Mouse (Mus musculus) left cerebral cortex, adult 8-10 months (tissue): ENCODE measurements around the gene Gm21981. TPM values are rescaled to one million over a fixed set of nuclear protein-coding genes. Genes with fewer than 3 reads are reported as not detected.

Experiments
- DNase-seq, 2 experiments: peaks; one replicate each; pipeline ENCODE4 v3.0.0; 2022; ENCODE audit warnings: low spot score in 2 of 2
- total RNA-seq, 4 experiments: library from RNA; stranded (reverse); gene quantifications; 2 replicates each; pipeline ENCODE4 v1.2.4; 2022

Gm21981 gene
- 1 to 10 TPM; 2.4 to 4.9 (median 4.1) TPM for total RNA-seq

DNA sequence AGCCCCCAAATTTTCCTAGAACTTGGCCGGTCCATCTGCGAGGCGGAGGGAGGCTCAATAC is at the start of gene Gm21981:
TSS of gene Gm21981 (minus strand) at position 14 of the 61 bp plus-strand sequence.
- DNase-seq: no peak

DNA sequence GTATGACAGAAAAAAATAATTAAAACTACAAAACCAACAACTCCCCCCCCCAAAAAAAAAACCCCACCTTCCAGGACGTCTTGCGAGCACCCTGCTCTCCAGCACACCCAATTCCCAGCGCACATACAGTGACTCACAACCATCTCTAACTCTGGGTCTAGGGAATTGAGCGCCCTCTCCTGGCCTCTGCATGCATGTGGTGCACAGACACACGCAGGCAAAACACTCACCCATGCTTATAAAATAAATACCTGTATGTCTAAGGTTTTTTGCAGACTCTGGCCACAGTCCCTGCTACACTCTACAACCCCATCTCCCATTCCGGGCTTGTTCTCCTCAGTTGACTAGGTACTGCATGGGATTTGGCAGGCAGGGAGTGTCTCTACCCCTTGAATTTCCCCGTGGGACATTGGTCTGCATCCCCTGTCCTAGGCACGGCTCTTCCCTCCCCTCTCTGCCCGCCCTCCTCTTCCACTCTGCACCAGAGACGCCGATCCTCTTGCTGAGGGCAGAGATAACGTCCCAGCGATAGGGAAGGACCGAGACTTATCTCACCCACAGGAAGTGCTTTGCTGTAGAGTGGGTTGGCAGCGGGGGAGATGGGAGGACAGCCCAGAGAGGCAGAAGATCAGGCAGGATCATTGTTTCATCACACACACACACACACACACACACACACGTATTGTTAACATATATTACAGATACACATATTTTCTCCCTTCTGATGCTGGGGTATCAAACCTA is 48.9 kb upstream of the Gm21981 start:
- no peak for DNase-seq

DNA sequence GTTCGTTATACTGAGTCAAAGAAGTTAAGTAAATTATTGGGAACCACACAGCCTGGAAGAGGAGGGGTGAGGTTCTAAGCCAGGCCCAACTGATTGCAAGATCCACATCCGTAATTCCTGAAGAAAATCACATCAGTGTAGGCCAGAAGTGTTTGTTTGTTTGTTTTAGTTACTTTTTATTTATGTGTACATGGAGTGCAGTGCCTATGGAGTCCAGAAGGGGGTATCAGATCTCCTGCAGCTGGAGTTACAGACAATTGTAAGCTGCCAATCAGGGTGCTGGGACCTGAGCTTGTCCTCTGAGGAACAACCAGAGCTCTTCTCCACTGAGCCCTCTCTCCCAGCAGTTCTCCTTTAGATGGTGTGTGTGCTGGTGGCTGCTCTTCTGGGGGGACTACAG is 45.9 kb upstream of the Gm21981 start:
- DNase-seq: no peak

DNA sequence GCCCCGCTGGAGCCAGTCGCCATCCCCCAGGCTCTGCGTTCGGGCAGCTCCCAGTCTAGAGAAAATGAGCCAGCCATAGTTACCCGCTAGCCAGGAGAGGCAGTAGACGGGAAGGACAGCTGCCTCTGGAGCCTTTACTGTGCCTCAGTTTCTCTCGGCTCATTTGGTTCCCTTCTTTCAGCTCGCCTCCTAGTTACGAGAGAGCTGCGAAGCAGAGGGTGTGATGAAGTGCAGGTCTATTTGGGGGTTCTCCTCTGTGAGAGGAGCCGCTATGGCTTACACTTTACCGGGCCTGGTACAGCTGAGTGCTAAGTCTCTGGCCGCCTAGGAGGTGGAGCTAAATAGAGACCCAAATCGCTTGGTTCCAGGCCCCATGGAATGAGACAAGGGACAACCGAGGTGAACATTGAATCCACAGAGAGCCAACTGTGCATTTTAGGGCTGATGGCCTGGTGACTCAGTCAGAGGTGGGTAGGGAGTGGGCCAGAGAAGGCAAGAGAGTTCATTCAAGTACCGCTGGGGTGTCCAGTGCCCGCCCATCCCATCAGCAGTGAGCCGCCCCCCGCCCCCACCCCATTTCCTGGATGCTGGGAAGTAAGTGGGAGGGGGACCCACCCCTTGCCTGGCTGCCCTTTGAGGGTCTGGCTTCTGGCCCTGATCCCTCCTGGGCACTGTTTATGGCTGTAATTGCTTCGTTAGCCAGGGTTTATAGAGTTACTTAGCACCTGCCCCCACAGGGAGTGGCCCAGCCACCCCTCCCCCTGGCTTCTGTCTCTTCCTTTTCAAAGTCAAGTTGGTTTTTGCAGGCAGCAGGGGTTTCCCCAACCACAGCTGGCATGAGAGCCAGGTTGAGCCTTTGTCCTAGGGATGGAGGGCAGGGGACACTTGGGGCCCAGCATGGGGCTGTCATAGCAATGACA is 44.9 kb upstream of the Gm21981 start:
- DNase-seq: no peak

DNA sequence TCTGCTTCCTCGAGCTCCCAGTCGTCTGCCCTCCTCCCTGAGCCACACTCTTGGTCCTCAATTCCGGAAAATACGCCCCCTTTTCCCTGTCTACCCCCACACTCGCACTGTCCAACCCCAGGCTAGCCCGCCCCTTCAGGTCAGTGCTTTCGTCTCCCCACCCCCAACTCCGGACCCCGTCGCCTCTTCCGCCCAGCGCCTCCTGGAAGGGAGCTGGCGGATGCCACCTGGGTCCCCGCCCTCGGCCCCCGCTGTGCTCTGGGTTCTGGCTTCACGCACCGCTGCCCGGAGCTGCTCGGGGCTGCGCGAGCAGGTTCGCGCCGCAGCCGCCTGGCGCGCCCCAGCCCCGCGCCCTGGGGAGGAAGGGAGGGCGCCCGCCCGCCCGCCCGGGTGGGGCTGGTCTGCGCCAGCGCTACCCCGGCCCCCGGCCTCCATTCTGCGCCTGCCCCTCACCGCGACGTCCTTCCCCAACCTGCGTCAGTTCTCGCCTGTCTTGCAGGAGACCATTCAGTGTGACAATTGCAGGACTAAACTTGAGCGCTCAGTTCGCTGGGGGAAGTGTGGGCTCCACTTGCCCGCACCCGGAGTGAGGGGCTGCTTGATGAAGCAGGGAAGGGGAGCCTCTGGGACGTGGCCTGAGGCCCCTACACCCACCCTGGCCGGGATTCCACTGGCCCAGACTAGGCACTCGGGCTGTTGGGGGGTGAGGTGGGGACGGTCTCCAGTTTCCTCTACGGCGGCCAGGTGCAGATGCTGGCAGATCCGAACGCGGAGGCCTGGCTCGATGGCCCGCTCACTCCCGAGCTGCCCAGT is 44.0 kb upstream of the Gm21981 start:
- no peak for DNase-seq

DNA sequence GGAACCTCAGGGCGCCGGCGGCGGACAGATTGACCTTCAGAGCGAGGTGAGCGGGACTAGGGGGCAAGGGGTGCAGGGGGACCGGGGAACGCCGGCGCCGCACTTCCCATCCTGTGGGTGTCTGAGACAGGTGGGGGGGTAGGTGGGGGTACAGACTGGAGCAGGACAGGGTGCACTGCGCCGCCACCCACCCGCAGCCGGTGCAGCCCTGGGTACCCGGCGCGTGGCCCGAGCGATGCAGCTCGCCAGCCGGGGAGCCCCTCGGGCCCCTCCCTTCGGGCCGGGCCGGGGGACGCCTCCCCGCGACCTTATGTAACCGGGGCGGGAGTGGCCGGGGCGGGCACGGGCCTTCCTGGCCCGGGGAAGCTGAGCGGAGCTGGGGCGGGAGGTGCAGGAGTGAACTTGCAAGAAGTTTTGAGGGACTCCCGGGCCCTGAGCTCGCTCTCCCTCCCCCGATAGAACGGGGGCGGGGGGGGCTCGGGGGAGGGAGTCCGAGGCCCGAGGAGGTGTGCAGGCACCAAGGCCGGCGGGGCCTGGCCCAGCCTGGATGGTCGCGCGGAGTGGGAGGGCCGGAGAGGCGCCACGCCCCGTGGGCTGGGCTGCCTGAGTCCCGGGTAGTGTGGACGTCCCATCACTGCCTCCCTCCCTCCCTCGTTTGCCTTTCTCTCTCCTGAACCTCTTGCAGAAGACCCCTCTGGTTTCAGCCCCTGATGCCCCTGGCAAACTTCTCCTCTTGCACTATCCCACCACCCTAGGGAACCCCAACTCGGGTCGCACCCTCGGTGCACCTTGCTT is 43.2 kb upstream of the Gm21981 start:
- DNase-seq: peak; percentile 34 to 84

DNA sequence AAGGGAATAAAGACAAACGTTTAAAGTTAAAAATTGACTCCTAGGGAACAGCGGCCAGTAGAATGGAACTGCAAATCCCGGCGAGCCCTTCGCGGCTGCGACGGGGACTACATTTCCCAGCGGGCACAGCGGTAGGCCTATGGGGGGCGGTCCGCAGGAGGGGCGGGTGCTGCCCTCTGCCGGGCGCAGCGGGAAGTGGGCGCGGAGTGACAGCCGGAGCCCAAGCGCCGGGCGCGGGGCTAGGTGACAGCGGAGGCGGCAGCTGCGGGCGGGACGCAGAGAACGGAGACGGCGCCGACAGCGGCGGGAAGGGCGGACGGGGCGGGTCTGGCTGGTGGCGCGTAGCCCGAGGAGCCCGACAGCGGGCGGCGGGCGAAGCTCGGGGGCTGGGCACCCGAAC is 42.6 kb upstream of the Gm21981 start, which contains the start of gene Tfeb:
TSS of gene Tfeb (plus strand) at position 175 of the 400 bp plus-strand sequence.
- peak; percentile 89 to 95 for DNase-seq

DNA sequence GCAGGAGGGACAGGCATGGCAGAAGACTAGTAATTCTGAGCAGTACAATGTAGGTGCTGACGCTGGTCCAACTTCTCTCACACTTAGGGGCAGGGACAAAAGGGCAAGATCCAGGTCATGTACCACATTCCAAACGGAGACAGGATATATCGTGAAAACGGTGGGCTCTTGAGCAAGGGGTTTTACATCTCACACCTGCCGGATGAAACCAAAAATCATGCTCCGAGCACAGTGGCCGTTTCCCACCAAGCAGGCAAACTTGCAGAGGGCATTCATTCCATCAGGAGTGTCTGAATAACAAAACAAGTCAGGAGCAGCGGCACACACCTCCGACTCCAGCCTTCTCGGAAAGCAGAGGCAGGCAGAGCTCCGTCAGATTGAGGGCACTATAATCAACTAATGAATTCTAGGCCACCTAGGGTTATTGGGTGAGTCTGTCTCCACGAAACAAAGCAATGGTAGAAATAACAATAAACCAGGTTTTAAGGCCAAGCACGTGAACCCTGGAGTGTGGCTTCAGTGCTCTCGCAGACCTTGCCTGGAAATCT is 41.4 kb upstream of the Gm21981 start:
- DNase-seq: no peak

DNA sequence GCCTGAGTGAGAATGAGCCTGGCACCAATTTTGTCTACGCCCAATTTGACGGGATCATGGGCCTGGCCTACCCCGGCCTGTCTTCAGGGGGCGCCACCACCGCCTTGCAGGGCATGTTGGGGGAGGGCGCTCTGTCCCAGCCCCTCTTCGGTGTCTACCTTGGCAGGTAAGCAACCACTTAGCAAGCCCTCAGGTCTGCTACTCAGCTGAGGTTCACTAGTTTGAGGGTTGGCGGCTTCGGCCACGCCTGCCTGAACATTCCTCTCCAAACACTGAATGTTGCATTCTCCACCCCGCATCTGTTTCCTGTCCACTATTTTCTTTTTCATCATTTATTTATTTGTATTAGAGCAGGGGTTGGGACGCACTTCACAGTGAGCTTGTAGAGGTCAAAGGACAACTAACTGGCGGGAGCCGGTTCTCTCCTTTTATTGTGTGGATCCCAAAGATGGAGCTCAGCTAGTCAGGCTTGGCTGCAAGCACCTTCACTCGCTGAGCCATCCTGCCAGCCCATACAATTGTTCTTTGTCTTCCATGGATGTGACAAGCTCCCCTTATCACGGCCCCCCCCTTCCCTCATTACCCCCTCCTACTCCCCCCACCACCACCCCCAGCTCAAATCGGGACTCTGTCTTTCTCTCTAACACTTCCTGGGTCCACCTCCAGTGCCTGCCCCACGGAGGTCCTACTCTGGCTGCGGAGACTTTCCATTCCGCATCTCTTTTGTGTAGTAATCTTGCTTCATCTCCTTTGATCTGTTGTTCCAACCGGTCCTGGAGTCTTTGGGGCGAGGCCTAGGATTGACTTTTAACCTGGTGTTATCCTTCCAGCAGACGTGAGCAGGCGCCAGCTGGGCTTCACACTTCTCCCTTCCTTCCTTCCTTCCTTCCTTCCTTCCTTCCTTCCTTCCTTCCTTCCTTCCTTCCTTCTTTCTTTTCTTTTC is 36.6 kb upstream of the Gm21981 start:
- DNase-seq: no peak

DNA sequence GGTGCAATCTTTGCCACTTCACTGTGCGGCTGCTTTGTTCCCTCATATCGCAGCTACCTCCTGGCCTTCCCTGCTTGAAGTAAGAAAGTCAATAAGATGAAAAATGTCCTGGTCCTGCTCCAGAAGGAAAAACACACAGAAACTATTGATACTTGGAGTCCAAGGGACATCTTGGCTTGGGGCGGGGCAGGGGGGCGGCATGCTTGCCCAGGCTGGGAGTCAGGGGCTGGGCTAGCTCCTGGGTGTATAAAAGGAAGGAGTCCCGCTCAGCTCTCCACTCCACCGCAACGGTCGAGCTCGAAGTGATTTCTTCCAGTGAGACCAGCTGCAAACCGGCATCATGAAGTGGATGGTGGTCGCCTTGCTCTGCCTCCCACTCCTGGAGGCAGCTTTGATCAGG is 32.3 kb upstream of the Gm21981 start, which contains the start of gene Pgc:
TSS of gene Pgc (plus strand) at position 277 of the 400 bp plus-strand sequence.
- DNase-seq: no peak

DNA sequence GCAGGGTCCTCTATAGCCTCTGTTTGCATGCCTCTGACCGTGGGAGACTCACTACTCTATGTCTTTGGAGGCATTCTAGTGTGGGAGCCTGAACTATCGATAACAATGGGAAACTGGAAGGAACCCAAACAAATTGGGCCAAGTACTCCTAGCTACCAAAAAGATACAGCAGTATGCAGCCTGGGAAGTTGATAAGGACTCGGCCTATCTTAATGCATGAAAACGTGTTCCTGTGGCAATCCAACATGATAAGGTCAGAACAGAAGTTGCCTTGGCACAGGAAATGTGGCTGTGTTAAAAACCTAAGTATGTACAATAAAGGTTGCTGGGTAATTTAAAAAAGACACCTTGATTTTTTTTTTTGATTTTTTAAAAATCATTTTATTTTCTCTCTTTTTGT is 26.9 kb upstream of the Gm21981 start:
- DNase-seq: no peak

DNA sequence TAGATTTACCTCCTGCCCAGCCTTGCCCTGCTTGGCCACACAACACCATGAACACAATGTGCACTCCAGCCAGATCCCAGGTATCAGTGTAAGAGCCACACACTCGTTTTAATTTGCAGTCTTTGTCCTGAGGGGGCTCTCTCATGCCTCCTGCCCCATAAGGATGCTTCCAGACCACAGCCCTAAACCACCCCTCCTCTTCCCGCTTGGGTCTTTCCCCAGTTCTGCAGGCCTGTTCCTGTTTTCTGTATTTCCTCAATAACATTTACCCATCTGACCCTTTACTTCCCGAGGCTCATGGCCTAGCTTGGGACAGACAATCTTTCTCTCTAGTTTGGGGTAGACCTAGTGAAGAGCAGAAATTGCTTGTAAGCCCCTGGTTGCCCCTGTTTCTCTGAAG is 20.8 kb upstream of the Gm21981 start:
- no peak for DNase-seq

DNA sequence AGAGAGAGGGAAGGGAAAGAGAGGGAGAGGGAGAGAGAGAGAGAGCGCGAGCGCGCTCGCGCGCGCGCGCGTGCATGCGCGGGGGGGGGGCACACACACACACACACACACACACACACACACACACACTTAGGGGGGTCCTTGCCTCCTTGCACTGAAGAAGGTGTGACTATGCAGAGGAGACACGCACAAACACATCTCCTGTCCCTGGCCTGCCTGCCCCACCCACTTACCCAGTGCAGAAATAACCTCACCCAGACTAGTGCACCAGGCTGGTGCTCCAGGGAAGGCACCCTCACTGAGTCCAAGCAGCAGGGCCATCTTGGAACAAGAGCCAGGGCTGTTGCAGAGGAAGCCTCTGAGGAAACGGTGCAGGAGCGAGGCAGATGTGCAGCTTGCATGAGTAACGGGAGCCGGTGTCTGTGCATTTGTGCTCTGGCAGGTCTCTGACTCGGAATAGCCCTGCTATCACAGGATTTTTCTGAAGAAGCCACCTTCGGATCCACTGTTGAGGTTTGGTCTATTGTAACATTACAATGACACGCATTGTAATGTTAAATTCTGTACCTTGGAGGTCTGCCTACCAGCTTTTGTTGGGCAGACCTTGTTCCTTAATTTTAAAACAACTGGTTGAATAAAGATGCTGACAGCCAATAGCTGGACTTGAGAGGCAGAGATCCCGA is 18.8 kb upstream of the Gm21981 start:
- DNase-seq: no peak

DNA sequence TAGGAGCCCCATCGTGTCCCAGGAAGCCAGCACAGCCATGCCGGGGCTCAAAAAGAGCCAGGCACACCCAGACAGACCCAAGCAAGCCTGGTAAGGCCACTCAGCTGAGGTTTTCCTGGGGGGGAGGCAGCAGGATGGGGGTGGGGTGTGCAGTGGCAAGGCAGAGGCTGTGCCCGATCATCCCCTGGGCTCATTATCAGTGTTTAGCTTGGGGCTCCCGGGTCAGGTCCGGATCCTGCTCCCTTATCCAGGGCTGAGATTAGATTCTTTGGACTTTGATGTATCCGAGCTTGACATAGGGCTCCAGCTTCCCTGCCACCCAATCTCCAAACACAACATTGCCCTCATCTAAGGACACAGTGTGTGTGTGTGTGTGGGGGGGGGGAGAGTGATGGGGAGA is 17.6 kb upstream of the Gm21981 start:
- no peak for DNase-seq

DNA sequence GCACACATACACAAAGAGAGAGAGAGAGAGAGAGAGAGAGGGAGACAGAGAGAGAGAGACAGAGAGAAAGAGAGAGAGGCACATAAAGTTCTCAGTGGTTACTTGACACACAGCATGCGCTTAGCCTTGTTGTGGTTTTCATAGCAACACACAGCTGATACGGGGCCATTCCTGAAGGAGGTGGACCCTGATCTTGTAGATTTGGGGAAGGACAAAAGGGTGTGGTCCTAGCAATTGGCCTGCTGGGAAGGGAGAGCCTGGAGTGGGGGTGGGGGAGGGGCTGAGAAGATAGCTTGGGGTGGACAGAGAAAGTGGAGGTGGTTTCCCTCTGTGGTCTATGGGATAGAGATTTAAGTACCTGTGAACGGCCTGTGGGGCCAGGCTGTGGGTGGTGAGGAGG is 15.8 kb upstream of the Gm21981 start:
- DNase-seq: no peak

DNA sequence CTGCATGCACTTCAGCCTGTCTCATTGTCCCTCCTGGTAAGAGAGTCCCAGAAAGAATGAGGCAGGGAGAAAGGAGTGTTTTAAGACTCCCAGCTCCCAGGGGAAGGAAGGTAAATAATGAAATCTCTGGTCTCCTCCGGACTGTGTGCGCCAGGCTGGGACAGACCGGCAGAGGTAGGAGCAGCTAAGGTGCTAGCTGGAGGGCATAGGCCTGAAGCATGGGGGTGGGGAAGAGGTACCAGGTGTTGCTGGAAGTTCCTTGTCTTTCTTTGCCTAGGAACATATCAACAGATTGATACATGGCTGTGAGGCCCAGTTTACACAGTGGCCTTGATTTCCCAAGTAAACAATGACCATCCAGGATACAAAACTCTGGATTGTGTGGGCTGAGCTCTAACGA is 14.7 kb upstream of the Gm21981 start:
- no peak for DNase-seq

DNA sequence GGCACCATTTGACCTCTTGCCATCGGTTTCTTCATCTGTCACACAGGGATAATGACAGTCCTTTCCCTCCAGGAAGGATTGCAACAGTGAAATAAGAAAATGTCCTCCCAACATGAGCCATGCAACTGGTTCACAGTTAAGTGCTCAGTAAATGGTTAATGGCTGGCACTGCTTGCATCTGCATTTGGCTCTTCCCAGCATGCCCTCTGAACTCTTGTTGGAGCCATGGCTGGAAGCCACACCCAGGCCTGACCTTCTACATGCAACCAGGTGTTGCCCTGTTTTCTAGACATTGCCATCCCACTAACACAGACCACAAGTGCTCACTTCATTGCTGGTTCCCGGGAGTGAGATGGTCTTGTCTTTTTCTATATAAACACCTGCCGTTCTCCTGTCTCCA is 13.7 kb upstream of the Gm21981 start:
- DNase-seq: no peak

DNA sequence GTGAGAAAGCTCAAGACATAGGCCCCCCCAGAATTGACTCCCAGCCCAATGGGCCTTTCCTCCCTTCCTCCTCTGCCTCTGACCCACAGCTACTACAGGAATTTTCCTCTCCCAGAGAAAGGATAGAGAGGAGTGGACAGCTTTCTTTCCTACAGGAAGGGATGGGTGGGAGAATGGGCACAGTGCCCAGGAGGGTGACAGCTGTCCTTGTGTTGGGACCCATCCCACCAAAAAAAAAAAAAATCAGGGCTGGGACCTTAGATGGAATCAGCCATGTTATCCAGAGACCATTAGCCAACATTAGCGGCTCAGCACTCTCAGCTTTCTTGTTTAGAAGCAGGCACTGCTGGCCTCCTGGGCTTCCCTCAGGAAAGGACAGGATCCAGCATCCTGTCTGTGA is 11.9 kb upstream of the Gm21981 start:
- no peak for DNase-seq

DNA sequence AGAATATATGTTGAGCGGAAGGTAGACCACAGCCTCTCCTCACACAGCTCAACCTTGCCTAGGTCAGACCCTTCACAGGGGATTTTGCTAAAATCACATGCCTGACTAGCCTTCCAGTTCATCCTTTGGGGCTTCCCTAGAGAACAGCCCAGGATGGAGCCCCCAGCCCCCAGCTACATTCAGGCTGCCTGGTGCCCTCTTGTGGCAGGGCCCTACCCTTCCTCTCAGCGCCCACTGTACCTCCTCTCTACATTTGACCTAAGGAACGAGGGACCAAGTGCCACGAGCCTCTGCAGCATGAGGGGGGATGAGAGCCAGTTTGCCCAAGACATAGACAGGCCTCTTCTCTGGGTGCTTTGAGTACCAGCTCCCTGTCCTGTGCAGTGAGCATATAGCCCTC is 10.4 kb upstream of the Gm21981 start:
- no peak for DNase-seq
